Mouse (Mus musculus) spleen, postnatal 4 days (tissue): ENCODE results near the gene Washc2.

ENCODE experiments used
- DNase-seq, 2 experiments: peaks; one replicate each; pipeline ENCODE4 v3.0.0; 2022; ENCODE audit warnings: low spot score in 2 of 2

Gene Washc2

DNA sequence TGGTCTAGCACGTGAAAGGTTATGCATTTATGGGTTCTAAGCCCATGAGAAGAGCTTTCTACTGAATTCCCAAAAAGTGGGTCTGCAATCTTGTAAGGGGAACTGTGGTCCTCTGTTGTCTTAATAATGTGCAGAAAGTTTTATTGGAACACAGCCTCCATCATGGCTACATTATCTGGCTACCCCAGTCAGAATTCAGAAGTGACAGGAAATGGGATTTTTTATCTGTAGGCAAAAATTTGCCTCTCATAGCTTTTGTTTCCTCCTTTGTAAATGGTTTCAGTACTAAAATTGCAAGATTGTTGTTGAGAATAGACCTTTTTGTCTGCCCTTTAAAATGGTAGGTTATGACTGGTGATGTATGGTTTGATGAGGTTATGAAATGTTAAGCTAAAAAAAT, 55.0 kb downstream of the Washc2 start:
- no peak for DNase-seq

DNA sequence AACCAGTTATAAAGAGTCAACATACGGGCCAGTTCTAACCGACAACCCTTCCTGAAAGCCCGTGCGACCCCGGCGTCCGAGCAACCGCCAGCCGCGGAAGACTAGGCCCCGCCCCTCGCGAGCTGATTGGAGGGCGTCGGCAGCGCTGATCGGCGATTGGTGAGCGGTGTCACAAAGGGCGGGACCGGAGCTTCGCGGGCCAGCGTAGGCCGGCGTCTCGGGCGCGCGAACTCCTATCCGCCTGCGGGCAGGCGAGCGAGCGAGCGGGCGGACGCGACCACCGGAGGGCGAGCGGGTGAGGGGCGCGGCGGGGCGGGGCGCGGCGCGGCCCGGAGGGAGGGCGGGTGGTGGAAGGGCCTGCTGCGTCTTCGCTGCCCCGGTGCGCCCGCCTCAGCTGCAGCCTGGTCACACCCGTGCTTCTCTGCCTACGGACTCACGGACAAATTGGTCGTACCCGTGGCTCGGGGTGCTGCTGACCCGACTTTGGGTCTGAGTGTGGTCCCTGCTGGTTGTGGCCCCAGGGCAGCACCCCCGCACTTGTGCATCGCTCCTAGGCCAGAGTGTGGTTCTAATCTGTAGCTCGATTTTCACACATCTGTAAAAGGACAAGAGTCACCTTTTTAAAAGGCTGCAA, 56.3 kb downstream of the Washc2 start, which contains the start of gene Zfand4:
TSS of gene Zfand4 (plus strand) at position 205 of the 634 bp plus-strand sequence.
- DNase-seq = peak; percentile 93 to 98

DNA sequence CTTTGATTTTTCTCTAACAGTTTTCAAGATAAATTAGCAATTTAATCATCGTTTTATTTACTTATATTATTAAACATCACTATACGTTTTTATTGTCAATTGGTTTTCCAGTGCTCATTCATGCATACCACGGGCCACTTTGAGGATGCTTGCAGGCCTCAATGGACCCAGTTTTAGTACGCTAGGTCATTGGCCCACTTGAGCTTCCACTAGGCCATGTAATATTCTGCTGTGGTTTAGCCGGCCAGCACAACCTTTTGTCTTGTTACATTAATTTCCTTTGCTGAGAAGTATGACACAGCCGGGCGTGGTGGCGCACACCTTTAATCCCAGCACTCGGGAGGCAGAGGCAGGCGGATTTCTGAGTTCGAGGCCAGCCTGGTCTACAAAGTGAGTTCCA, 57.0 kb downstream of the Washc2 start:
- DNase-seq = no peak

DNA sequence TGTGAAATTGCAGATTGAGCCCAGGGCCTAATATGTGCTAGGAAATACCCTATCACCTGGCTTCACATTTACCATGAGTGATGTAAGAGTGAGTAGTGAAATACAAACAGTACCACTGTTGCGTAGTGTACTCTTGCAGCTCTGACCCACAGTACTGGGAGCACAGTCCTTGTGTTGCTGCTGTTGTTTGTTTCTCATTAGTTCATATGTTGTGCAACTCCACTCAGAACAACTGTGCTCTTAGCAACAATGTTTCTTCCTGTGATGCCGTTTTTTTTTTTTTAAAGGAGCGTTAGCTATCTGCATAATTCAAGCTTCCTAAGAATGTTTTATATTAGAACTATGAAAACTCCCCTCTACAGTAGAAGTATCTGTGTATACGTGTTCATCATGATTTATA, 57.8 kb downstream of the Washc2 start:
- DNase-seq = no peak

DNA sequence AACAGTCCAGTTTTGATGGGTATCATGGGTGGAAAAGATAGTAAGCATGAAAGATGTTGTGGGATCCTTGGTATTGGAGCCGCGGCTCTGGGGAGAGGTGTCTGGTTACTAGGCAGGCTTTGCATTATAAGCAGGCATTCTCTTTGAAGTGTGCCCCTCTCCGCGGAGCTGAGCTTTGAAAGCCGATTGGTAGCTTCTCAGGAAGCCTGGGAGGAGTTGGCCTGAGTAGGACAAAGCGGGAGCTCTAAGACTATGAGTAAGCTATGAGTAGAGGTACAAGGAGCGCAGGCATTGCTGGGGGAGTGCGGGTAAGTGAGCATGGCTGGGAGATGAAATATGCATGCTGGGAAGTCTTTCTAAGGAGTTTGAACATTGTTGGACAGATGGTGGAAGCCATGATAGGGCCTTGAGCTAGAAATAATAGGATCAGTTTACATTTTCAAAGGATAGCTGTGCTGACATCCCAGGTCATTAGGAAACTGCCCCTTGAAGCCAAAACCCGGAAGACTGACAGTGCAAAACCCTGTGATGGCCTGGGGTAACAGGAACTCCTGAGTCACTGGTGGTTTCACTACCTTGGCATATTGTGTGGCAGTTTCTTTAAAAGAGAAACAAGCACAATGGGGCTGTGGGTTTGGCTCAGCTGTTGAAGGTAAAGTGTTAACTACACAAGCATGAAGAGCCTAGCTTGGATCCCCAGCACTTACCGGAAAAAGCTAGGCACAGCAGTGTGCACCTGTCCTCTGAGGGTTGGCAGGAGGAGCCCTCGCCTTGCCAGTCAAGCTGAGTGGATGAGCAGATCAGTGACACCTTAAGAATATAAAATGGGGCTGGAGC, 58.7 kb downstream of the Washc2 start:
- DNase-seq = no peak

DNA sequence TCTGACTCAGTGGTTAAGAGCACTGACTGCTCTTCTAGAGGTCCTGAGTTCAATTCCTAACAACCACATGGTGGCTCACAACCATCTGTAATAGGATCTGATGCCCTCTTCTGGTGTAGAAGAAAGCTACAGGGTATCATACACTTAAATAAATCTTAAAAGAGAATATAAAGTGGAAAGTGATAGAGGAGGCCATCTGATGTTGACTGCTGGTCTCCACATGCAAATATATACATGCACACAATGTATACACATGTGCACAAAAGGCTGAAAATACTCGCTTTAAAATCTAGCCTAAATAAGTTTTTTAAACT, 59.2 kb downstream of the Washc2 start:
- DNase-seq = no peak

DNA sequence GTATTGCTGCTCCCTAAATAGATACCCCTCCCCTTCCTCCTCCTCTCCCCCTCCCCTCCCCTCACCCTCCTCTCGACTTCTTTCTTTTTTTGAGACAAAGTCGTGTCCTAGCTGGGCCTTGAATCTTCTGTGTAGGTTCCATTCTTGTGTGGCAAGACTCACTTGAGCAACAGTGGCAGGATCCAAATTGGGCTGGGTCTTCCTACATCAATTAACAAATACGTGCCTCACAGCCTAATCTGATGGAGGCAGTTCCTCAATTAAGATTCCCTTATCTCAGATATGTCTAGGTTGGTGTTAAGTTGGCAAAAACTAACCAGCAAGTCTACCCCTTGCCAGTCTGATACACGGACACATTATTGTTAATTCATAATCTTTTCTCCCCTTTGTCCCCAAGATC, 67.9 kb downstream of the Washc2 start:
- no peak for DNase-seq

DNA sequence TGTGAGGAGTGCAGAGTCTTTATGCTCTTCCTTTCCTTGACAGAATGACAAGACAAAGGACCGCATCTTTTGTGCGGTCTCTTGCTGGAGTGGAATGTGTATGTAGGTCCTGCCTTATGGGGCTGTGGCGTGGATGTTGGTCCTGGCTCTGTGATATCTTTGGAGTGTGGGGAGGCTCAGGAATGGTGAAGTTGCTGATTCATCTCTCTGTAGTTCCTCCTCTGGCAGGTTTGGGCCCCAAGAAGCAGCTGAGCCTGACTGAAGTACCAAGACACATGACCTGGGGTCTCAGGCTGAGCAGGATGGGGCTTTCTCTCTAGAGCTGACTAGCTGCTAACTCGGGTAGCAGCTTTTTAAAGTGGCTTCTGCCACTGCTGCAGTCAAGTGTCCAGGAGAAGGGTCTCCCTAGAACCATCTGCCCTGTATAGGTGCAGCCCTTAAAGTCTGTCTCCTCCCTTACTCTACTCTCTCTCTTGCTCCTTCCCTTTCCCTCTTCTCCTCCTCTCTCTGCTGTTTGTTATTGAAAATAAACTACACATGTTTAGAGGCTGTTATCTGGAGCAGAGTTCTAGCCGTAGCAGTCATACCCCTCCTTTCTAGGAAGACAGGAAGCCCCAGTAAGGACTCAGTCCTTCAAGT, 71.0 kb downstream of the Washc2 start:
- DNase-seq = no peak

DNA sequence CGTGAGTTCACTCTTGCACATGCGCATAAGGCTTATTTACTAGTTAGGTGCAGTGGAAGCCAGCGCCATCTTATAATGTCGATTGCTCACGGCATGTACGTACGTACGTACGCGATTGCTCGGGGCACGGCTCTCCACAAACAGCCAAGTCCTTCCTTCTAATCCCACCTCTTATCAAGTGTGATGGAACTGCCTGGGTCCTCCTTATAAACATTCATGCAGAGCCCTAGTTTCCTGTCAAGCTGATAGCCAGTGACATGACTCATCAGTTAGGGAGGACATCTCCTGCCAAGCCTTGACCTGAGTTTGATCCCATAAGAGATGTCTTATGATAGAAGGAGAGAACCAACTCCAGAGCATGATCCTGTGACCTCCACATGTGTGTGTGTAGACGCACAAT, 73.2 kb downstream of the Washc2 start:
- no peak for DNase-seq

DNA sequence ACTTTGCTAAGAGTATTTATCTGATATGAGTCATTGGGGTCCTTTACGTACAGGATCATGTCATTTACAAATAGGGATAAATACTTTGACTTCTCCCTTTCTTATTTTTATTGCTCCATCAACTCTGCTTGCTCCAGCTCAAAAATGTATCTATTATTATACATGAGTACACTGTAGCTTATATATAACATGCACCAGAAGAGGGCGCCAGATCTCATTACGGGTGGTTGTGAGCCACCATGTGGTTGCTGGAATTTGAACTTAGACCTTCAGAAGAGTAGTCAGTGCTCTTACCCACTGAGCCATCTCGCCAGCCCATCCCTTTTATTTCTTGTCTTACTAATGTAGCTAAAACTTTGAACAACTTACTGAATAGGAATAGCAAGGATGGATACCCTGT, 74.7 kb downstream of the Washc2 start:
- peak; percentile 53 to 83 for DNase-seq

DNA sequence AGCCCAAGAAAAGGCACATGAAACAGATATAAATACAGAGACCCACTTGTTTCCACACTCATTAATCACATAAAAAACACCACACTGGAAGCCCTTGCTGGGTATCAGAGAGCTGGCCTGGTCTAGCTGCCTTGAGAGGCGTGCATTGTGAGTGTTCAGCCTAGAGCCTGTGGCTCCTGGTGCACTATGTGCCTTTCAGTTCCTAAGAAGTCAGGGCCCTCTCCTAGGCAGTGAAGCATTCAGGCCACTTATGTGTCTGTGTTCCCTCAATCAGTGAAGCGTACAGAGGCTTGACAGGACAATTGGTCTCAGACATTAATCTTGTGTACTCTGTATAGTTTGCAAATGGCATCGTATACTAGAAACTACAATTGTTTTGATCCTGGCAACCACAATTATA, 75.4 kb downstream of the Washc2 start:
- no peak for DNase-seq

DNA sequence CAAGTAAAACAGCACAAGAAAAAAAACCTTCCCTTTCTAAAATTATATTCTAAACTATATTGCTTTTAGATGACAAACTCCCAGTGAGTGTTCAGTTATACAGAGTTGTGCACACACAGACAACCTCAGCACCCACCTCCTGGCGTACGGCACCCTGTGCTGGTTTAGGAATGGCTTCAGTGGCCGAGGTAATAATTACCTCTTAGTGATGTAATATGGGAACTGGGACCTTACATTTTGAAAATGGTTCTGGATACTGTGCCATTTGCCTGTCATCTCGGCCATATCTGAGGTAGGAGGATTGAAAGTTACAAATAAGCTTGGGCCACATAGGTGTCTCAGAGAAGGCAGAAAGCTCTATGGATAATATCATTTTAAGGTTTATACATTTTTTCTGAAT, 78.5 kb downstream of the Washc2 start:
- no peak for DNase-seq

DNA sequence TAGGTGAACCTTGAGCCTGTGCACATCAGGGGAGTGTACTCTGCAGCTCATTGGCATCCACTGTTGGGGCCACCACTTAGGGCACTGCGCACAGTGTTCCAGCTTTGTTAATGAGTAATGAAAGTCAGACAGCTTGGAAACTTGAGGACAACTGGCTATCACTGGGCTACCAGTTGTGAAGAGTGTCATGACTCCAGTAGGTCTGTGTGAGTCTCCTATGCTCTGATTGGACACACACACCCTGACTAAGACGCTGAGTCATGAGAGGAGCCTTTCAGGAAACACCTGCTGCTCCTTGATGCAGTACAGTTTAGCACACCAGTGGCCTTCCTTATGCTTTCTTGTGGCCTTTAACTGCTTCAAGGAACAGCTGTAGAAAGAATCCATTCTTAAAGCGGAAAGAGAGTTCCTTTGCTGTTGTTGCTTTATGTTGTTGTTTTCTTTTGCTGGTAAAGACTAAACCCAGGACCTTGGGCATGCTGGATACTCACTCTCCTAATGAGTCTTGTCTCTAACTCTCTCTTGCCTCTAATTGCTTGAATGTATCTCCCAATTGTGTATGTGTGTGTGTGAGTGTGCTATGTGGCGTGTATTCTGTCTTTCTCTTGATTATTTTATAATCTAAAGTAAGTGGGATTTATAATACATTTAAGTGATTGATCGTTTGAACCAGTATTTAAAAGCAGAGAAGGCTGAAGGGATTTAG, 79.2 kb downstream of the Washc2 start:
- DNase-seq = peak in 1 of 2 experiments; percentile 45

DNA sequence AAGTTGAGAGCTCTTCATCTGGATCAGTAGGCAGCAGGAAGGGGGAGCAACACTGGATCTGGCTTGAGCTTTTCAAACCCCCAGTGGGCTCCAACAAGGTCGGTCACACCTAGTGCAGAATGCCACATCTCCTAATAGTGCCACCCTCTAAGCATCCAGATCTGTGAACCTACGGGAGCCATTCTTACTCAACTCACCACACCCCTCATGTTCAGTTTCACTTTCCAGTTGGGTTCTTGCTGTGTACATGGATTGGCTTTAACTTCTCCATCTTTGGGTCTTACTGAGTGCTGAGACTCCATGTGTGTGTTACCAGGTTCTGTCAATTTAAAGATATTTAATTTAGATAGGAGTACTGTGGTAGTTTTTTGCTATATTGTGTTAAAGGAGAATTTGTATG, 103.6 kb downstream of the Washc2 start:
- no peak for DNase-seq
